Mouse (Mus musculus): ENCODE results near the gene Tapbp. TPM values are rescaled to one million over a fixed set of nuclear protein-coding genes. Genes with fewer than 3 reads are reported as not detected.

The Tapbp gene
- polyA plus RNA-seq, 1 experiment = 106 TPM

- DNase-seq = peak; percentile 95
- peak within 1 kb of the TSS; percentile 79 for H3K27ac ChIP-seq (ENCODE audit: insufficient read depth, low read depth, low read length)
- no peak for TF ChIP-seq POLR2A (IDR thresholded peaks at IDR 0.05; ENCODE audit: low read depth, low read length)
- TF ChIP-seq CTCF (conservative IDR thresholded peaks at IDR 0.05; ENCODE audit: insufficient read depth, insufficient read length, low read depth, low read length) = no peak
- peak within 1 kb of the TSS; percentile 99 for H3K4me3 ChIP-seq (ENCODE audit: insufficient read depth, low read depth, low read length)
- WGBS = under 1% methylated on average over 36 of the region's 36 CpGs
- no peaks in the 10 kb centered on the region for H3K4me1 ChIP-seq (ENCODE audit: control insufficient read depth, insufficient read depth, low read length)
- no peaks in the 10 kb centered on the region for H3K27me3 ChIP-seq (replicated peaks; ENCODE audit: control insufficient read depth, insufficient read depth, low read length)
- no peaks in the 10 kb centered on the region for H3K36me3 ChIP-seq (ENCODE audit: control insufficient read depth, insufficient read depth, low read length)
Measured at GRCm38 (mm10) chr17:33940206-33940805, 24.6 kb downstream of the Tapbp start, which contains the start of the genes Pfdn6 and Wdr46. Pfdn6 (minus strand) TSS chr17:33940343. Wdr46 (plus strand) TSS chr17:33940660.

- WGBS = 2% methylated on average over 26 of the region's 26 CpGs
- Histone ChIP-seq H3K4me3 (ENCODE audit: insufficient read depth, low read depth, low read length) (peak overlapping the region; percentile 99), H3K4me1 (ENCODE audit: control insufficient read depth, insufficient read depth, low read length) (no peaks in the 10 kb centered on the region), H3K36me3 (ENCODE audit: control insufficient read depth, insufficient read depth, low read length) (no peaks in the 10 kb centered on the region), H3K27me3 (replicated peaks; ENCODE audit: control insufficient read depth, insufficient read depth, low read length) (no peaks in the 10 kb centered on the region), H3K27ac (ENCODE audit: insufficient read depth, low read depth, low read length) (no peak overlapping the region)
- TF ChIP-seq CTCF (conservative IDR thresholded peaks at IDR 0.05; ENCODE audit: insufficient read depth, insufficient read length, low read depth, low read length) (no peak), POLR2A (IDR thresholded peaks at IDR 0.05; ENCODE audit: low read depth, low read length) (no peak)
- no peak for DNase-seq
Measured at GRCm38 (mm10) chr17:33940981-33941380, 25.3 kb downstream of the Tapbp start.

- H3K4me3 ChIP-seq (ENCODE audit: insufficient read depth, low read depth, low read length) = peak overlapping the region; percentile 99
- TF ChIP-seq POLR2A (IDR thresholded peaks at IDR 0.05; ENCODE audit: low read depth, low read length) (no peak), CTCF (conservative IDR thresholded peaks at IDR 0.05; ENCODE audit: insufficient read depth, insufficient read length, low read depth, low read length) (no peak)
- no peaks in the 10 kb centered on the region for H3K27me3 ChIP-seq (replicated peaks; ENCODE audit: control insufficient read depth, insufficient read depth, low read length)
- WGBS = 52% methylated on average over 19 of the region's 19 CpGs
- H3K4me1 ChIP-seq (ENCODE audit: control insufficient read depth, insufficient read depth, low read length) = no peaks in the 10 kb centered on the region
- DNase-seq = no peak
- no peak overlapping the region for H3K27ac ChIP-seq (ENCODE audit: insufficient read depth, low read depth, low read length)
- no peaks in the 10 kb centered on the region for H3K36me3 ChIP-seq (ENCODE audit: control insufficient read depth, insufficient read depth, low read length)
Measured at GRCm38 (mm10) chr17:33941381-33941780, 25.7 kb downstream of the Tapbp start.

GRCm38 (mm10) chr17:33943454-33943853 lies 27.8 kb downstream of the Tapbp start:
- 92% methylated on average over 15 of the region's 15 CpGs for WGBS
- Histone ChIP-seq H3K27me3 (replicated peaks; ENCODE audit: control insufficient read depth, insufficient read depth, low read length) (no peaks in the 10 kb centered on the region), H3K4me1 (ENCODE audit: control insufficient read depth, insufficient read depth, low read length) (no peaks in the 10 kb centered on the region), H3K36me3 (ENCODE audit: control insufficient read depth, insufficient read depth, low read length) (no peaks in the 10 kb centered on the region), H3K27ac (ENCODE audit: insufficient read depth, low read depth, low read length) (no peak overlapping the region), H3K4me3 (ENCODE audit: insufficient read depth, low read depth, low read length) (no peak overlapping the region)
- TF ChIP-seq CTCF (conservative IDR thresholded peaks at IDR 0.05; ENCODE audit: insufficient read depth, insufficient read length, low read depth, low read length) = no peak
- TF ChIP-seq POLR2A (IDR thresholded peaks at IDR 0.05; ENCODE audit: low read depth, low read length) = no peak
- no peak for DNase-seq

DNA sequence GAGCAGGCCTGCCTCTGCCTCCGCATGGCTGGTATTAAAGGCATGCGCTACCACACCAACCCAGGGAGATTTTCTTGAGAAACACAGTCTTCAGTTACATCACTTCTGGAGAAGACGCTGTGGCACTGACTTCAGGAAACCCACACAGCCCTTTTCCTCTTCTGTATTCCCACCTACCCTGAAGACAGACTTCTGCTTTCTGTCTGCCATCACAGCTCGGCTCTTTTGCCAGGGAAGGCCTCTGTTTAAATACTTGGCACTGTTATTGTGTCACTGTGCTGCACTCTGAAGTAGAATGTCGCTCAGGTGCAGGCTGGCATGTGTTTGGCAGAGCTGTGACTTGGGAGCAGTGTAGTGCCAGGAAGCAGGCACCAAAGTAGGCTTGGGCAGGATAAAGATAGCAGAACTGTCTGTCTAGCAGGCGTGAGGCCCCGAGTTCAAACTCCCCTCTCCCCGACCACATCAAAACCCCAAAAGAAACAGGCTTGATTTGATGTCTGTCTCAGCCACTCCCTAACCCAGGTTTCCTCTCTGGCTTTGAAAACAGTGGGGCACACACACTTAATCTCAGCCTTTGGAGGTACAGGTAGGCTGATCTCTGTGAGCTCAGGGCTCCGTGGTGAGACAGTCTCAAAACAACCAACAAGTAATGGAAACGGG lies 31.9 kb downstream of the Tapbp start:
- Histone ChIP-seq H3K4me1 (ENCODE audit: control insufficient read depth, insufficient read depth, low read length) (peaks cover under 1% of the 10 kb centered on the region; the same call in 1 of the 2 replicates), H3K36me3 (ENCODE audit: control insufficient read depth, insufficient read depth, low read length) (no peaks in the 10 kb centered on the region), H3K27ac (ENCODE audit: insufficient read depth, low read depth, low read length) (no peak overlapping the region), H3K27me3 (replicated peaks; ENCODE audit: control insufficient read depth, insufficient read depth, low read length) (no peaks in the 10 kb centered on the region), H3K4me3 (ENCODE audit: insufficient read depth, low read depth, low read length) (no peak overlapping the region)
- no peak for DNase-seq
- no peak for TF ChIP-seq CTCF (conservative IDR thresholded peaks at IDR 0.05; ENCODE audit: insufficient read depth, insufficient read length, low read depth, low read length)
- TF ChIP-seq POLR2A (IDR thresholded peaks at IDR 0.05; ENCODE audit: low read depth, low read length) = no peak
- 86% methylated on average over 10 of the region's 10 CpGs for WGBS

GRCm38 (mm10) chr17:33948090-33948904 lies 32.6 kb downstream of the Tapbp start:
- no peak for DNase-seq
- Histone ChIP-seq H3K4me1 (ENCODE audit: control insufficient read depth, insufficient read depth, low read length) (peaks cover 5% of the 10 kb centered on the region; the same call in 1 of the 2 replicates), H3K27ac (ENCODE audit: insufficient read depth, low read depth, low read length) (no peak overlapping the region), H3K4me3 (ENCODE audit: insufficient read depth, low read depth, low read length) (no peak overlapping the region), H3K36me3 (ENCODE audit: control insufficient read depth, insufficient read depth, low read length) (no peaks in the 10 kb centered on the region), H3K27me3 (replicated peaks; ENCODE audit: control insufficient read depth, insufficient read depth, low read length) (no peaks in the 10 kb centered on the region)
- TF ChIP-seq CTCF (conservative IDR thresholded peaks at IDR 0.05; ENCODE audit: insufficient read depth, insufficient read length, low read depth, low read length) (no peak), POLR2A (IDR thresholded peaks at IDR 0.05; ENCODE audit: low read depth, low read length) (no peak)
- 72% methylated on average over 22 of the region's 22 CpGs for WGBS

Measured in kidney, adult 2 months (tissue).